Mouse (Mus musculus): ENCODE measurements around the gene Cela2a.

DNA sequence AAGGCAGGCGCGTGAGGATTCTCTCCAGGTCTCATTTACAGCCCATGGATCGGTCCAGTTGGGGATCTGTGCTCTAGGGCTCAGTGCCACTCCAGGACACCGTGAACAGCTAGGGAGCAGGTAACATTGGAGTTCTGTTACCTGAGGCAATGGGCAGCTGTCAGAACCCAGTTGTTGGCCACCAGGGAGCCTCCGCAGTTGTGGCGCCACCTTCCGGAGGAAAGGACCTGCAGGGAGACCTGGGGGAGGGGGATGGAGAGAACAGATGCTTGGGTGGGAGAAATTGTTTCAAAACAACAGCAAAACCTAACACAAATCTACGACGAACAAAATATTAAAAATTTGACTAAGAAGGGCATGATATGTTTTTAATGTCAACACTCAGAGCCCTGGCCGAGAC lies 3.9 kb downstream of the Cela2a start:
- TF ChIP-seq CTCF (IDR thresholded peaks at IDR 0.05; ENCODE audit: borderline replicate concordance, insufficient read depth, low read length) (no peak), POLR2A (IDR thresholded peaks at IDR 0.05; ENCODE audit: low read depth, low read length) (no peak)

Measured in embryonic fibroblast, embryonic 13.5 days (primary cell).